Mouse (Mus musculus) heart, embryonic 13.5 days (tissue): ENCODE data around the gene Col26a1. TPM values are rescaled to one million over a fixed set of nuclear protein-coding genes. Genes with fewer than 3 reads are reported as not detected.

Experiments used
- polyA plus RNA-seq: library from polyadenylated mRNA; unstranded; fragments of >200 nt; fragmentation: Nextera tagmentation; extraction: Ambion mirVana; gene quantifications from 2 replicates; pipeline ENCODE4 v1.2.1, GENCODE M21; 2015

Col26a1 gene
- polyA plus RNA-seq, 1 experiment from 2014 or later, result 21.8 TPM

Other genes starting within 250 kb of the Col26a1 start
- not detected in 2 replicates for gene Myl10, start 190.1 kb downstream of the Col26a1 start, polyA plus RNA-seq
- 32.7 and 38.7 TPM in 2 replicates for gene Ift22, start 24.9 kb upstream of the Col26a1 start, polyA plus RNA-seq
- 249 and 252 TPM in 2 replicates for gene Fis1, start 70.1 kb upstream of the Col26a1 start, polyA plus RNA-seq
- gene Cldn15, start 83.4 kb upstream of the Col26a1 start, polyA plus RNA-seq, result 3.8 and 4.3 TPM in 2 replicates
- 43.2 and 45.6 TPM in 2 replicates for gene Plod3, start 103.8 kb upstream of the Col26a1 start, polyA plus RNA-seq
- gene Znhit1, start 104.8 kb upstream of the Col26a1 start, polyA plus RNA-seq, result 79.8 and 81.9 TPM in 2 replicates
- gene Vgf, start 143.2 kb upstream of the Col26a1 start, polyA plus RNA-seq, result 0.11 and 0.16 TPM in 2 replicates
- 140 and 147 TPM in 2 replicates for gene Ap1s1, start 162.9 kb upstream of the Col26a1 start, polyA plus RNA-seq
- 0.74 and 0.92 TPM in 2 replicates for gene Serpine1, start 189.1 kb upstream of the Col26a1 start, polyA plus RNA-seq
- gene Trim56, start 233.0 kb upstream of the Col26a1 start, polyA plus RNA-seq, result 4.9 and 6.9 TPM in 2 replicates